Mouse (Mus musculus): ENCODE data around the gene Capn1. TPM values are rescaled to one million over a fixed set of nuclear protein-coding genes. Genes with fewer than 3 reads are reported as not detected.
"Not testable (repeated sequence)": the region's sequence is repeated elsewhere in the genome, so short reads cannot be mapped to it uniquely, and the experiment has no call there.

The Capn1 gene
- polyA plus RNA-seq, 1 experiment, result not detected

- Histone ChIP-seq H3K4me3 (ENCODE audit: insufficient read depth, low read depth, low read length) (no peak overlapping the region), H3K27ac (ENCODE audit: insufficient read depth, low read depth, low read length) (no peak overlapping the region), H3K4me1 (ENCODE audit: control insufficient read depth, insufficient read depth, low read length) (peaks cover 3% of the 10 kb centered on the region; the same call in 1 of the 2 replicates)
- 23% methylated on average over 4 of the region's 4 CpGs for whole genome bisulfite sequencing
- TF ChIP-seq CTCF (IDR thresholded peaks at IDR 0.05; ENCODE audit: insufficient read depth, low read depth, low read length) (no peak), POLR2A (IDR thresholded peaks at IDR 0.05; ENCODE audit: insufficient read depth, low read depth, low read length) (no peak)
Measured at GRCm38 (mm10) chr19:6056696-6057095, 41.0 kb upstream of the Capn1 start.

DNA sequence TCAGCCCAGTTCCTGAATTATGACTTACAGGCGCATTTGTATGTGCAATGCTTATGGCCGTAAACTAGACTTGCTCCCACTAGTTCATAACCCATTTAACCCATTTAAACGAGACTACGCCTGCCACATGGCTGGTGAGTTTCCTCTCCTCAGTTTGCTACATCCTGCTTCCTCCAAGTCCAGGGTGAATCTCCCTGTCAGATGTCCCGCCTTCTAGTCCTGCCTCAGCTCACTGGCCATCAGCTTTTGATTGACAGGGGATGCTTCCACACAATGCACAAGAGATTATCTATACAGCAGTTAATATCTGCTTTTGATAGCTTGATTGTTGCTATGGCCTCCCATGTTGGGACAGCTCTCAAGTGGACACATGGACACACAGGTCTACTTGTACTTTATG is 38.6 kb upstream of the Capn1 start:
- Histone ChIP-seq H3K4me3 (ENCODE audit: insufficient read depth, low read depth, low read length) (no peak overlapping the region), H3K4me1 (ENCODE audit: control insufficient read depth, insufficient read depth, low read length) (peaks cover 3% of the 10 kb centered on the region; the same call in 1 of the 2 replicates), H3K27ac (ENCODE audit: insufficient read depth, low read depth, low read length) (no peak overlapping the region)
- 84% methylated on average over 5 of the region's 5 CpGs for WGBS
- TF ChIP-seq POLR2A (IDR thresholded peaks at IDR 0.05; ENCODE audit: insufficient read depth, low read depth, low read length), result no peak
- no peak for TF ChIP-seq CTCF (IDR thresholded peaks at IDR 0.05; ENCODE audit: insufficient read depth, low read depth, low read length)

DNA sequence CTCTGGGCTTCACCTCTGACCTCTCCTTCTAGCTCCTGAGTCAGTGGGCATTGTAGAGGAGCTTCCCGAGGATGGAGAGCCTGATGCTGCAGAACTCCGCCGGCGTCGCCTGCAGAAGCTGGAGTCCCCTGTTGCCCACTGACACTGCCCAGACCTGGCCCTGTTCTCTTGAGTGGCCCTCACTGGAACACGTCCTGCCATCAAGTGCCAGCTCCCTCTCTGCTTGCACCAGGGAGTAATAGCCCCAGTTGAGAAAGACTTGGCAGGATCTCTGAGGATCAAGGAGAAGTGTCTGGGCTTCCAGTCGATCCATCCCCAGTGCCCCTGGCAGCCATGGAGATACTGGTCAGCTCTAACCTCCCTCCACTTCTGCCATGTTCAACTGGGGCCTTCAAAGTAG is 36.8 kb upstream of the Capn1 start:
- no peak overlapping the region for H3K4me3 ChIP-seq (ENCODE audit: insufficient read depth, low read depth, low read length)
- 85% methylated on average over 7 of the region's 7 CpGs for WGBS
- TF ChIP-seq POLR2A (IDR thresholded peaks at IDR 0.05; ENCODE audit: insufficient read depth, low read depth, low read length) (no peak), CTCF (IDR thresholded peaks at IDR 0.05; ENCODE audit: insufficient read depth, low read depth, low read length) (no peak)

DNA sequence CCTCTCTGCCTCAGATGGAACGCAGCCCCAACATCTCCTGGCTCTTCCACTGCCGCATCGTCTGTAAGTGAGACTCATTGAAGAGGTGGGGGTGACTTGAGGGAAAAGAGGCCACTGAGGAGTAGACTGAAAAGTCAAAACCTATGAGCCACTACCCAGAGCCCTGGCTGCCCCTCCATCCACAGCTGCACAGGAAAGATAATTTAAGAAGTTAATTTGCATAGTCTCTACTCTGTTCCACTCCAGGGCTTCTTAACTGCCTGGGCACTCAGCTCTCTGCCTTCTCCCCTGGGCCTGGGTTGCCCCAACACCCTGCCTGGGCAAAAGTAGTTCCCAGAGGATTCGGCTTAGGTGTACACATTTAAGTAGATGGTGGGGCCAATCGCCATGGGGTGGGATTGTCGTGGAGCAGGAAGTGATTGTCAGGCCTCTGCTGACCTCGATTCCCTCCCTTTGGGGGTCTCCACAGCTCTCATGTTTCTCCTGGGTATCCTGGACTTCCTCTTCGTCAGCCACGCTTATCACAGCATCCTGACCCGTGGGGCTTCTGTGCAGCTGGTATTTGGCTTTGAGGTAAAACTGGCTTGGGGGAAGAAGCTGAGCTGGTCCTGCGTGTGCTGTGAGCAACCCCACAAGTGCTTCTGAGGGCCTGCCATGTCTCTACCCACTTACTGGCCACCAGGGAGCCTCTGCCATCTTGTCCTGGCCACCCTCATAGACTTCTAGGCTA is 33.1 kb upstream of the Capn1 start:
- TF ChIP-seq POLR2A (IDR thresholded peaks at IDR 0.05; ENCODE audit: insufficient read depth, low read depth, low read length) (no peak), CTCF (IDR thresholded peaks at IDR 0.05; ENCODE audit: insufficient read depth, low read depth, low read length) (no peak)
- WGBS, result 87% methylated on average over 11 of the region's 11 CpGs
- Histone ChIP-seq H3K4me1 (ENCODE audit: control insufficient read depth, insufficient read depth, low read length) (peaks cover 10% of the 10 kb centered on the region), H3K27ac (ENCODE audit: insufficient read depth, low read depth, low read length) (no peak overlapping the region), H3K4me3 (ENCODE audit: insufficient read depth, low read depth, low read length) (no peak overlapping the region)

More for the DNA sequence above, 36.8 kb upstream of the Capn1 start:
- H3K4me1 ChIP-seq (ENCODE audit: control insufficient read depth, insufficient read depth, low read length), result peaks cover 10% of the 10 kb centered on the region
- no peak overlapping the region for H3K27ac ChIP-seq (ENCODE audit: insufficient read depth, low read depth, low read length)

GRCm38 (mm10) chr19:6047899-6048166 is 32.1 kb upstream of the Capn1 start:
- TF ChIP-seq POLR2A (IDR thresholded peaks at IDR 0.05; ENCODE audit: insufficient read depth, low read depth, low read length), result no peak
- Histone ChIP-seq H3K27ac (ENCODE audit: insufficient read depth, low read depth, low read length) (no peak overlapping the region), H3K4me3 (ENCODE audit: insufficient read depth, low read depth, low read length) (peak overlapping the region; percentile 88), H3K4me1 (ENCODE audit: control insufficient read depth, insufficient read depth, low read length) (peaks cover 10% of the 10 kb centered on the region)
- WGBS, result 86% methylated on average over 8 of the region's 8 CpGs

DNA sequence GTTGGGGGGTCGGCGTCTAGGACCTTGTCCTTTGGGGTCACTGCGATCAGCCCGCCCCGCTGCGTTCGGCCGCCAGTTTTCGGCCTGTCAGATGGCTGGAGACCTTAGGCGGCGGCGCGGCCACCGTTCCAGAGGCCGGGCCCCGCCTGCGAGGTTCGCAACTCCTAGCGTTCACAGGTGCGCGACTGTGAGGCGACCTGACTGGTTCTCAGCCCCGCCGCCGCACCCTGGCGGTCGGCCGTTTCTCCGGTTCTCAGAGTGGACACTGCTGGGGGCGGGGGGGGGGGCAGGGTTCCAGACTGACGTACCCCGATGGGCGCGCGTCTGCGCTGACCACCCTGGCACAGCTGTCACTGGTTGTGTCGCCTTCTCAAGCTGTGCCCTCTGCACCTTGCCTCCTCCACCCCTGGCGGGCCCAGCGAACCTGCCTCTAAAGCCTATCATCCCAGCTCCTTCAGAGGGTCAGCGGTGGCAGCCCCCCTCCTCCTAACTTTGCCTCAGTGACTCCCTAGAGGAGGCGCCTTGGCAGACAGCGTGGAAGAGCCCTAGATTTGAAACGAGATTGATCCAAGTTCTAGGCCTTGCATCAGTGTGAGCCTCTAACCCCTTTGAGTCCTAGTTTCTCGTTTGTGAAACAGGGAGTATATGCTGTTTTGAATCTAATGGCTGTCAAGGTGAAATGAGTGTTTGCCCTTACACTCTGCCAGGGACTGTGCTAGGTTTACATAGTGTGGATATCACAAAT is 31.6 kb upstream of the Capn1 start:
- H3K27ac ChIP-seq (ENCODE audit: insufficient read depth, low read depth, low read length), result peak overlapping the region; percentile 63
- TF ChIP-seq CTCF (IDR thresholded peaks at IDR 0.05; ENCODE audit: insufficient read depth, low read depth, low read length), result no peak
- TF ChIP-seq POLR2A (IDR thresholded peaks at IDR 0.05; ENCODE audit: insufficient read depth, low read depth, low read length), result no peak
- peaks cover 10% of the 10 kb centered on the region for H3K4me1 ChIP-seq (ENCODE audit: control insufficient read depth, insufficient read depth, low read length)
- 1% methylated on average over 44 of the region's 44 CpGs for WGBS
- H3K4me3 ChIP-seq (ENCODE audit: insufficient read depth, low read depth, low read length), result peak overlapping the region; percentile 88

- WGBS, result under 1% methylated on average over 65 of the region's 65 CpGs
- peak; percentile 77 for TF ChIP-seq POLR2A (IDR thresholded peaks at IDR 0.05; ENCODE audit: insufficient read depth, low read depth, low read length)
- no peak for TF ChIP-seq CTCF (IDR thresholded peaks at IDR 0.05; ENCODE audit: insufficient read depth, low read depth, low read length)
- H3K4me1 ChIP-seq (ENCODE audit: control insufficient read depth, insufficient read depth, low read length), result peaks cover 10% of the 10 kb centered on the region
- peak within 1 kb of the TSS; percentile 99 for H3K27ac ChIP-seq (ENCODE audit: insufficient read depth, low read depth, low read length)
- H3K4me3 ChIP-seq (ENCODE audit: insufficient read depth, low read depth, low read length), result peak within 1 kb of the TSS; percentile 88
Measured at GRCm38 (mm10) chr19:6046294-6047153, 30.8 kb upstream of the Capn1 start, which contains the start of gene Syvn1. Gene Syvn1, plus strand, starts transcription at chr19:6046576.

GRCm38 (mm10) chr19:6045366-6046293 is 29.9 kb upstream of the Capn1 start:
- TF ChIP-seq CTCF (IDR thresholded peaks at IDR 0.05; ENCODE audit: insufficient read depth, low read depth, low read length) (no peak), POLR2A (IDR thresholded peaks at IDR 0.05; ENCODE audit: insufficient read depth, low read depth, low read length) (no peak)
- peak overlapping the region; percentile 84 for H3K27ac ChIP-seq (ENCODE audit: insufficient read depth, low read depth, low read length)
- H3K4me3 ChIP-seq (ENCODE audit: insufficient read depth, low read depth, low read length), result peak overlapping the region; percentile 88
- peaks cover 10% of the 10 kb centered on the region for H3K4me1 ChIP-seq (ENCODE audit: control insufficient read depth, insufficient read depth, low read length)
- WGBS, result 10% methylated on average over 20 of the region's 20 CpGs

DNA sequence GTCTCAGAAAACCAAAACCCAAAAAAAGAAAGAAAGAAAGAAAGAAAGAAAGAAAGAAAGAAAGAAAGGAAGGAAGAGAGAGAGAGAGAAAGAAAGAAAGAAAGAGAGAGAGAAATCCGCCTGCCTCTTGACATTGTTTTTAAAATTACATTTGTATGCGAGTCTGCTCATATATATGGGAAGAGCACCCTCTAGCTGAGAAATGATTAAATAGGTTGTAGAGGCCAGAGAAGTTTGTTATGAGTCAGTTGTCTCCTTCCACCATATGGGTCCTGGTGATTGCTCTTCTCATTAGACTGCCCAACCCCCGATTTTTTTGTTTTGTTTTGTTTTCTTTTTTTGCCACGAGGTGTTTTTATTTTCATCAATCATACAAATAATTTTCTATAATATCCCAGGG is 28.4 kb upstream of the Capn1 start:
- H3K27ac ChIP-seq (ENCODE audit: insufficient read depth, low read depth, low read length); H3K4me1 ChIP-seq (ENCODE audit: control insufficient read depth, insufficient read depth, low read length); H3K4me3 ChIP-seq (ENCODE audit: insufficient read depth, low read depth, low read length): not testable (repeated sequence)
- WGBS, result 48% methylated on average over 4 of the region's 4 CpGs
